Mouse (Mus musculus): Measurements from ENCODE around the gene Ufd1. TPM values are rescaled to one million over a fixed set of nuclear protein-coding genes. Genes with fewer than 3 reads are reported as not detected.
A peak's percentile ranks its signal among the peaks of the same experiment; 100 is the strongest.
"Not testable (repeated sequence)": the region's sequence is repeated elsewhere in the genome, so short reads cannot be mapped to it uniquely, and the experiment has no call there.

The Ufd1 gene
- polyA plus RNA-seq, 1 experiment from 2014 or later = 39.5 TPM

DNA sequence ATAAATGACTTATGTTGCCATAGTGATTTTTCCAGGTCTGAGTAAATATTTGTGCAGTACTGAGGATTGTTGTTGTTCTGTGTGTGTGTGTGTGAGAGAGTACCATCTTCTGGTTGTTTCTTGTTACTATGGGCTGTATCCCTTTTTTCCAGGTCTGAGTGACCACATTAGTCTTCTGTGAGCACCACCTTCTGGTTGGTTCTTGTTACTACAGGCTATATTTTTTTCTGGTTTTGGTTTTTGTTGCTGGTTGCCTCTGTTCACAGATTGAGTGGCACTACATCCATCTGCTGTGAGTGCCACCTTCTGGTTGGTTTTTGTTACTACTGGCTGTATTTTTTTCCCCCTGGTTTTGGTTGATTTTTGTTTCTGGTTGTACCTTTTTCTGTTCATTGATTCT lies 47.0 kb downstream of the Ufd1 start:
- Histone ChIP-seq H3K4me1 (replicated peaks) (no peaks in the 10 kb centered on the region), H3K9ac (no peak overlapping the region), H3K27ac (replicated peaks) (no peak overlapping the region), H3K27me3 (no peaks in the 10 kb centered on the region), H3K36me3 (replicated peaks) (no peaks in the 10 kb centered on the region), H3K4me3 (replicated peaks) (no peak overlapping the region), H3K9me3 (replicated peaks) (no peaks in the 10 kb centered on the region), H3K4me2 (no peak overlapping the region)
- no peak for ATAC-seq (ENCODE audit: insufficient read depth)

DNA sequence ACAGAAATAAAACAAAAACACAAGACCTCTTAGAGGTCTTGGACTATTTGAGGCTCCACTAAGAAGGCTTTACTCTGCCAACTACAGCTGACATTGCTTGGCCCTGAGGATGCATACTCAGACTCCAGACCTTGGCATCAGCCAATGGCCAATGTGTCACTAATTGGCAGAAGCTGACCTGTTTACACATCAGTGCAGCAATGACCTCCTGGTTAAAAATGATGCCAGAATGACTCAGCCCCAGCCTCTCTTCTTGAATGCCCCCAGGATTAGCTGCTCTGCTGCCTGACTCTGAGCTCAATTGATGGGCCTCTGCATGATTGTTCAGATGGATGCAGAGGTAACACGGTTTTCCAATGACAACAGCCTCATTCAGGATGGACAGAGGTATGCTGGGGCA lies 48.6 kb downstream of the Ufd1 start:
- no peak overlapping the region for H3K4me2 ChIP-seq
- H3K9ac ChIP-seq = no peak overlapping the region
- H3K27me3 ChIP-seq = no peaks in the 10 kb centered on the region; the same call in 1 of the 2 replicates
- no peak for ATAC-seq (ENCODE audit: insufficient read depth)
- no peaks in the 10 kb centered on the region for H3K4me1 ChIP-seq (replicated peaks)
- H3K9me3 ChIP-seq (replicated peaks) = no peaks in the 10 kb centered on the region
- no peak overlapping the region for H3K27ac ChIP-seq (replicated peaks)
- H3K4me3 ChIP-seq (replicated peaks) = no peak overlapping the region
- no peaks in the 10 kb centered on the region for H3K36me3 ChIP-seq (replicated peaks)
- 40% methylated on average over 1 of the region's 1 CpGs for WGBS (ENCODE audit: insufficient replicate concordance)

DNA sequence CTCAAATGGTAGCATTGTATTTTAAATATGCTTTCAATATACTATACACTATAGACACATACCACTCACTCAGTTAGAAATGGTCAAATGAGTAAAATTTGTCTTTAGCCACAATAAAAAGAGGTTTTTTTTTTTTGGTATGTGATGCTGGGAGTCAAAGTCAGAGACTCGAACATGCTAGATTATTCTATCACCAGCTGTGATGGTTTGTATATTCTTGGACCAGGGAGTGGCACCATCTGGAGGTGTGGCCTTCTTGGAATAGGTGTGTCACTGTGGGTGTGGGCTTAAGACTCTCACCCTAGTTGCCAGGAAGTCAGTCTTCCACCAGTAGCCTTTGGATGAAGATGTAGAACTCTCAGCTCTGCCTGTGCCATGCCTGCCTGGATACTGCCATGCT lies 58.9 kb downstream of the Ufd1 start:
- 34% methylated on average over 1 of the region's 1 CpGs for WGBS (ENCODE audit: insufficient replicate concordance)
- Histone ChIP-seq H3K4me2 (peak overlapping the region; percentile 25; the same call in 1 of the 2 replicates), H3K4me1 (replicated peaks) (peaks cover 24% of the 10 kb centered on the region), H3K36me3 (replicated peaks) (peaks cover 40% of the 10 kb centered on the region)
- H3K27ac ChIP-seq (replicated peaks); H3K27me3 ChIP-seq; H3K9ac ChIP-seq; H3K9me3 ChIP-seq (replicated peaks); H3K4me3 ChIP-seq (replicated peaks): not testable (repeated sequence)
- ATAC-seq (ENCODE audit: insufficient read depth) = peak; percentile 51; the same call in 1 of the 2 replicates

DNA sequence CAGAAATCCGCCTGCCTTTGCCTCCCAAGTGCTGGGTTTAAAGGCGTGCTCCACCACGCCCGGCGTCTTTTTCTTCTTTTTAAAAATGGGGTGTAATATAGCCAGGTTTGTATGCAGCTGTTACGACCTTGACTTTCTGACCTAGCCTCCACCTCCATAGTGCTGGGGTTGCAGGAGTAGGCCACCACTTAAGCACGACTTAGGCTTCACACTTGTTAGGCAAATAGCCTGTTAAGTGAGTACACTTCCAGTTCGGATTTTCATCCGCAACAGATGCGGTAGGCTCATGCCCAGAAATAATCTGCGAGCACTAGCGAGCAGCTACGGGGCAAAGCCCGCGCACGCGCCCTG lies 64.5 kb downstream of the Ufd1 start:
- H3K9me3 ChIP-seq (replicated peaks) = no peaks in the 10 kb centered on the region
- ATAC-seq (ENCODE audit: insufficient read depth) = no peak
- H3K4me3 ChIP-seq (replicated peaks) = peak overlapping the region; percentile 93
- peak overlapping the region; percentile 93 for H3K4me2 ChIP-seq
- H3K36me3 ChIP-seq (replicated peaks) = peaks cover 50% of the 10 kb centered on the region
- H3K27me3 ChIP-seq = no peaks in the 10 kb centered on the region
- peak overlapping the region; percentile 85 for H3K9ac ChIP-seq
- H3K27ac ChIP-seq (replicated peaks) = peak overlapping the region; percentile 99
- H3K4me1 ChIP-seq (replicated peaks) = peaks cover 46% of the 10 kb centered on the region
- WGBS (ENCODE audit: insufficient replicate concordance) = under 1% methylated on average over 17 of the region's 17 CpGs

DNA sequence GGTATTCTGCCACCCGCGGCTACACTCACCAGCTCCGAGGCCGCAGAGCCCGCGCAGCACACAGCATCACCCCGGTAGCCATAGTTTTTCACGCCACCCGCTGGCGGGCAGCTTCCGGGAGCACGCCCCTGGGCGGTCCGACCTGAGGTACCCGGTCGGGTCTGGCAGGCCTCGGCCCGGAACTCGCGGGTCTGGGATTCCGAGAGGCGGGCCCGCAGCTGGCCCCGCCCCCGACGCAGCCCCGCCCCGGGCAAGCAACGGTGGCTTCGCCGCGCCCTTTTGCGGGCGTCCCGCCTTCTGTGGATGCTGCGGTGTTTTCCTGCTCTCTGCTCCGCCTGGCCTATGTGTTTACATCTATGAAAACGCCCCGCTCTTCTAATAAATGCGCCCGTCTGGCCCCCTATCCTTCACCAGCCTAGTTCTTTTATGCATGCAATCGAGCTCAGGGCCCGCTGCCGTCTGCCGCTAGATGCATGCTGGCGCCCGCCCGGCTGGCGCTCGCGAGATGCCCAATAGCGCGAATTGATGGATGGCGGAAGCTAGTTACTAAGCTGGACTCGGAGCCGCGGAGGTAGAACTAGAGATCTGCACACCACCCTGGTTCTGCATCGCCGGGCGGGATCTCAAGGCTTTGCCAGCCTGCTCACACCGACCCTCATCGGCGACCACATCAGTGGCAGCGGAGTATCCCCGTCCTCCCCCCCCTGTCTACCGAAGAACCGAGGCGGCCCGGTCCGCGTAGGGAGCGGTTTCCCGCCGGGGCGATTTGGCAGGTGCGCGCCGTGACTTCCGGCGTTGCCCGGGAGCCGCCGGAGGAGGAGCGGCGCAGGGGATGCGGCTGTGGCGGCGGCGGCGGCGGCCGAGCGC lies 65.1 kb downstream of the Ufd1 start, which contains the start of the genes Mrpl40 and Hira:
TSS of gene Mrpl40 (minus strand) at position 421 of the 867 bp plus-strand sequence.
TSS of gene Hira (plus strand) at position 596 of the 867 bp plus-strand sequence.
- Histone ChIP-seq H3K4me1 (replicated peaks) (peaks cover 43% of the 10 kb centered on the region), H3K27ac (replicated peaks) (peak within 1 kb of the TSS; percentile 99), H3K36me3 (replicated peaks) (peaks cover 46% of the 10 kb centered on the region), H3K4me3 (replicated peaks) (peak within 1 kb of the TSS; percentile 93), H3K9me3 (replicated peaks) (no peaks in the 10 kb centered on the region), H3K9ac (peak within 1 kb of the TSS; percentile 85), H3K4me2 (peak within 1 kb of the TSS; percentile 93), H3K27me3 (no peaks in the 10 kb centered on the region)
- under 1% methylated on average over 93 of the region's 93 CpGs for WGBS (ENCODE audit: insufficient replicate concordance)
- ATAC-seq (ENCODE audit: insufficient read depth) = peak; percentile 92

DNA sequence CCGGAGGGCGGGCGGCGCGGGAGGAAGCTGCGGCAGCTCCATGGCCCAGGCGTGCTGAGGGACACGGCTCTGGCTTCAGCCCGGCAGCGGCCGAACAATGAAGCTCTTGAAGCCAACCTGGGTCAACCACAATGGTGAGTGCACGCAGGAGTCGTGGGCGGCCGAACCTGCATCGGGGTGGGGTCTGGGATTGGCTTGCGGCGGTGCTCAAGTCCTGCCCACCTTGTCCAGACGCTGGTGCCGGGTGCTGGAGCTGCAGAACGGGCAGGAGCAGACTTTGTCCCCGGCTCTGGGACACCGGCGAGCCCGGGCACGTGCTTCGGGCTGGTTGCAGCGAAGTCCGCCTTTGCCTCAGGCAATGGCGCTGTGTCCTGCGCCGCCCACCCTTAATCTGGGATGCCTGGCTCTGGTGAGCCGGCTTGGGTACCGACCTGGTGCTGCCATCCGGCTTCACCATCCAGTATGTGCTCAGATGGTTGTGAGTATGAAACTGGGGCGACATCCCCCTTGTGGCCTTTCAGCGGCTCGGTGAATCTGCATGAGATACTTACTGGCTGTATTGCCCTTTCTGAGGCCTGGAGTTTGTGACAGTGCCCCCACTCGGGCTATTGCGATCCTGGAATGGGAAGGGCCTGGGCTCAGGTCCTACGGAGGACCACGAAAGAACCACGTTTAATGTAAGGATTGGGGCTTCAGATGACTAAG lies 66.0 kb downstream of the Ufd1 start:
- H3K9me3 ChIP-seq (replicated peaks) = no peaks in the 10 kb centered on the region
- H3K4me2 ChIP-seq = peak overlapping the region; percentile 93
- H3K36me3 ChIP-seq (replicated peaks) = peaks cover 38% of the 10 kb centered on the region
- H3K9ac ChIP-seq = peak overlapping the region; percentile 85
- H3K4me1 ChIP-seq (replicated peaks) = peaks cover 43% of the 10 kb centered on the region
- under 1% methylated on average over 43 of the region's 43 CpGs for WGBS (ENCODE audit: insufficient replicate concordance)
- peak overlapping the region; percentile 93 for H3K4me3 ChIP-seq (replicated peaks)
- peak; percentile 12 for ATAC-seq (ENCODE audit: insufficient read depth)
- peak overlapping the region; percentile 99 for H3K27ac ChIP-seq (replicated peaks)
- no peaks in the 10 kb centered on the region for H3K27me3 ChIP-seq

DNA sequence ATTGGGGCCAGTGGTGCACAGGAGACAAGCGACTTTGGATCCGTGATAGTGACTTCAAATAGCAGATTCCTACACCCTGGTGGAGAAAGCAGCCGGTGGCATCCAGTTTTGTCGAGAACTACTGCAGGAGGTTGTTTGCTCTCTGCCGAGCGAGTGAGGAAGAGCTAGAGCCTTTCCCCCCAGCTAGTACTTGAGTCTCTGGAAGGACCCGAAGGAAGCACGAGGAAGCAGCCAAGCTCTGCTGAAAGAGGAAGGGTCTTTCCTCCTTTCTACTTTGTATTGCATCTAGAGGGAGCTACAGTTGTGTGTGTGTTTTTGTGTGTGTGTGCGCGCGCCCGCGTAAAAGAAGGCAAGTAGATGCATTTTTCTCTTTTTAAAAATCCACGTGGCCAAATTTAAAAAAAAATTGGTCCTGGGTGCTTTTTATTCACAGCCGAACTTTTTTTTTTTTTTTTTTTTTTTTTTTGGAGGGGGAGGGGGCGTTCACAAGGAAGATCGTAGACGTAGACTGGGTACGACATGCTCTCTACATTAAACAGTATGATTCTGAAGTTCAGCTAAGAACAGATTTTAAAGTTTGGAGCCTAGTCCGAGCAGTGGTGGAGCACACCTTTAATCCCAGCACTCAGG lies 66.6 kb downstream of the Ufd1 start:
- H3K4me1 ChIP-seq (replicated peaks) = peaks cover 41% of the 10 kb centered on the region
- H3K4me2 ChIP-seq = peak overlapping the region; percentile 93
- no peaks in the 10 kb centered on the region for H3K27me3 ChIP-seq
- H3K36me3 ChIP-seq (replicated peaks) = peaks cover 31% of the 10 kb centered on the region
- H3K9ac ChIP-seq = peak overlapping the region; percentile 85
- no peaks in the 10 kb centered on the region for H3K9me3 ChIP-seq (replicated peaks)
- peak overlapping the region; percentile 93 for H3K4me3 ChIP-seq (replicated peaks)
- WGBS (ENCODE audit: insufficient replicate concordance) = 13% methylated on average over 20 of the region's 20 CpGs
- no peak for ATAC-seq (ENCODE audit: insufficient read depth)
- peak overlapping the region; percentile 99 for H3K27ac ChIP-seq (replicated peaks)

DNA sequence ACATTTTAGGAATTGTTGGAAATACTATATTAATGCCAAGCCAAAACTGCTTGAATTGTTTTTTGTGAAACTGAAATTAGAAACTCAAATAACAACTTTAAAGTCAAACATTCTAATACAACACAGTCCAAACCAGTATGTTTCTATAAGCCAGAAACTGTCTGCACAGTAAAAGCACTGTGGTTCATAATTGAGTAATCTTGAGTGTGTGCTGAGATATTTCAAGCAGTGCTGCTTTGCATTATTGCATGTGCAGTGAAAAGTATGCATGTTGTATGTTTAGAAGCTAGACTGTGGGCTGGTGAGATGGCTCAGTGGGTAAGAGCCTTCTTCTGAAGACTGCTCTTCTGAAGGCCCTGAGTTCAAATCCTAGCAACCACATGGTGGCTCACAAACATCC lies 72.5 kb downstream of the Ufd1 start:
- Histone ChIP-seq H3K27me3 (no peaks in the 10 kb centered on the region), H3K27ac (replicated peaks) (no peak overlapping the region), H3K9me3 (replicated peaks) (no peaks in the 10 kb centered on the region), H3K4me1 (replicated peaks) (peaks cover 19% of the 10 kb centered on the region), H3K4me2 (no peak overlapping the region), H3K9ac (no peak overlapping the region), H3K36me3 (replicated peaks) (peaks cover 26% of the 10 kb centered on the region; the same call in 1 of the 2 replicates), H3K4me3 (replicated peaks) (no peak overlapping the region)
- ATAC-seq (ENCODE audit: insufficient read depth) = no peak

Other genes with a start within 250 kb of the Ufd1 start
- 0.15 and 0.23 TPM in 2 replicates for gene Tbx1, start 221.1 kb upstream of the Ufd1 start, polyA plus RNA-seq (2015; fragmentation: Nextera tagmentation; extraction: Ambion mirVana)
- gene Gp1bb, start 189.4 kb upstream of the Ufd1 start, polyA plus RNA-seq (2015; fragmentation: Nextera tagmentation; extraction: Ambion mirVana) = 19.6 and 24.9 TPM in 2 replicates
- gene Gm49601, start 185.4 kb upstream of the Ufd1 start, polyA plus RNA-seq (2015; fragmentation: Nextera tagmentation; extraction: Ambion mirVana) = 0.39 and 0.91 TPM in 2 replicates
- gene Sept5, start 181.8 kb upstream of the Ufd1 start, polyA plus RNA-seq (2015; fragmentation: Nextera tagmentation; extraction: Ambion mirVana) = 3.5 and 3.6 TPM in 2 replicates
- gene Cldn5, start 34.9 kb upstream of the Ufd1 start, polyA plus RNA-seq (2015; fragmentation: Nextera tagmentation; extraction: Ambion mirVana) = 8.4 and 8.5 TPM in 2 replicates
- 40.7 and 42.7 TPM in 2 replicates for gene Cdc45, start 208 bp downstream of the Ufd1 start, polyA plus RNA-seq (2015; fragmentation: Nextera tagmentation; extraction: Ambion mirVana)
- 19.1 and 19.9 TPM in 2 replicates for gene 2510002D24Rik, start 24.8 kb downstream of the Ufd1 start, polyA plus RNA-seq (2015; fragmentation: Nextera tagmentation; extraction: Ambion mirVana)
- gene Gm28539, start 24.8 kb downstream of the Ufd1 start, polyA plus RNA-seq (2015; fragmentation: Nextera tagmentation; extraction: Ambion mirVana) = not detected in 2 replicates
- gene Mrpl40, start 65.1 kb downstream of the Ufd1 start, polyA plus RNA-seq (2015; fragmentation: Nextera tagmentation; extraction: Ambion mirVana) = 52.6 and 57.8 TPM in 2 replicates
- gene Hira, start 65.3 kb downstream of the Ufd1 start, polyA plus RNA-seq (2015; fragmentation: Nextera tagmentation; extraction: Ambion mirVana) = 5.4 and 6.7 TPM in 2 replicates

Data from liver, embryonic 15.5 days (tissue).